Mouse (Mus musculus): ENCODE measurements around the gene Clps. TPM values are rescaled to one million over a fixed set of nuclear protein-coding genes. Genes with fewer than 3 reads are reported as not detected.

The Clps gene
- total and polyA plus RNA-seq, 3 experiments: not detected

- H3K9ac ChIP-seq (ENCODE audit: insufficient read depth, low read depth): no peak within 1 kb of the TSS
- no peak within 1 kb of the TSS; the same call in 1 of the 2 replicates for H3K27ac ChIP-seq (ENCODE audit: insufficient read depth, low read depth)
- in situ Hi-C loops (cut with MboI; ENCODE audit: low pct_ligation_motif_present, low pct_unique_long_range_greater_than_20kb, low sequenced_read_pairs): no loop called here
- no peaks in the 10 kb centered on the region for H3K36me3 ChIP-seq (replicated peaks in 1 of 2; ENCODE audit: control insufficient read depth in 1 of 2, insufficient read depth in 1 of 2, low read length in 1 of 2)
- H3K4me2 ChIP-seq (ENCODE audit: insufficient read depth, low read depth, poor library complexity, severe bottlenecking): no peak within 1 kb of the TSS
- dilution Hi-C loops (cut with MboI; ENCODE audit: extremely low pct_ligation_motif_present, extremely low pct_unique_long_range_greater_than_20kb, low sequenced_read_pairs): no loop called here
- H3K4me1 ChIP-seq (ENCODE audit: control insufficient read depth in 1 of 2, insufficient read depth in 2 of 2): peaks cover 0 to 2% of the 10 kb centered on the region in 2 experiments; a peak in 1 of 4 replicates
- TF ChIP-seq UBTF (IDR thresholded peaks at IDR 0.05; ENCODE audit: low read depth, low read length) (no peak), RAD21 (IDR thresholded peaks at IDR 0.05; ENCODE audit: low read depth, low read length) (no peak), GABPA (IDR thresholded peaks at IDR 0.05; ENCODE audit: insufficient replicate concordance, low read depth, low read length) (no peak), E2F4 (IDR thresholded peaks at IDR 0.05; ENCODE audit: insufficient replicate concordance, low read depth, low read length) (no peak), SMC3 (IDR thresholded peaks at IDR 0.05; ENCODE audit: low read depth, low read length) (no peak), USF2 (conservative IDR thresholded peaks at IDR 0.05; ENCODE audit: low read depth, low read length) (no peak), MYC (IDR thresholded peaks at IDR 0.05; ENCODE audit: low read depth, low read length) (no peak), NRF1 (IDR thresholded peaks at IDR 0.05; ENCODE audit: low read depth, low read length) (no peak), POLR2A (IDR thresholded peaks at IDR 0.05; ENCODE audit: low read depth, low read length) (no peak), SIN3A (IDR thresholded peaks at IDR 0.05; ENCODE audit: low read length) (no peak), CTCF (conservative IDR thresholded peaks at IDR 0.05 in 1 of 2, IDR thresholded peaks at IDR 0.05 in 1 of 2; ENCODE audit: low read depth in 2 of 2, low read length in 2 of 2) (no peak), POLR2AphosphoS2 (IDR thresholded peaks at IDR 0.05; ENCODE audit: low read depth, low read length) (no peak), NELFE (IDR thresholded peaks at IDR 0.05; ENCODE audit: low read depth, low read length) (no peak), CHD1 (IDR thresholded peaks at IDR 0.05; ENCODE audit: low read depth, low read length) (no peak), ZKSCAN1 (IDR thresholded peaks at IDR 0.05; ENCODE audit: borderline replicate concordance, low read depth, low read length) (no peak), PAX5 (IDR thresholded peaks at IDR 0.05; ENCODE audit: low read length) (no peak)
- H3K79me2 ChIP-seq (replicated peaks; ENCODE audit: control insufficient read depth, extremely low read depth, insufficient read depth, poor library complexity, severe bottlenecking): no peaks in the 10 kb centered on the region
- no peak within 1 kb of the TSS for H3K4me3 ChIP-seq (replicated peaks in 1 of 3; ENCODE audit: low read depth in 2 of 3, low read length in 2 of 3, poor library complexity in 1 of 3)
- peaks cover 46% of the 10 kb centered on the region for H3K27me3 ChIP-seq (replicated peaks)
- H3K9me3 ChIP-seq (replicated peaks; ENCODE audit: low read length): peaks cover 3% of the 10 kb centered on the region
- no peak for DNase-seq (ENCODE audit: extremely low read depth)
Observed at GRCm38 (mm10) chr17:28549111-28549510, 11.5 kb downstream of the Clps start, which contains the start of gene Clpsl2. Clpsl2 (plus strand) TSS chr17:28549411.

GRCm38 (mm10) chr17:28548550-28548949 is 12.0 kb downstream of the Clps start:
- H3K9ac ChIP-seq (ENCODE audit: insufficient read depth, low read depth): no peak overlapping the region
- in situ Hi-C loops (cut with MboI; ENCODE audit: low pct_ligation_motif_present, low pct_unique_long_range_greater_than_20kb, low sequenced_read_pairs): no loop called here
- no peak overlapping the region for H3K27ac ChIP-seq (ENCODE audit: insufficient read depth, low read depth)
- DNase-seq (ENCODE audit: extremely low read depth): no peak
- H3K4me2 ChIP-seq (ENCODE audit: insufficient read depth, low read depth, poor library complexity, severe bottlenecking): no peak overlapping the region
- no peaks in the 10 kb centered on the region for H3K79me2 ChIP-seq (replicated peaks; ENCODE audit: control insufficient read depth, extremely low read depth, insufficient read depth, poor library complexity, severe bottlenecking)
- H3K9me3 ChIP-seq (replicated peaks; ENCODE audit: low read length): peaks cover 3% of the 10 kb centered on the region
- peaks cover 0 to 2% of the 10 kb centered on the region in 2 experiments; a peak in 1 of 4 replicates for H3K4me1 ChIP-seq (ENCODE audit: control insufficient read depth in 1 of 2, insufficient read depth in 2 of 2)
- TF ChIP-seq NELFE (IDR thresholded peaks at IDR 0.05; ENCODE audit: low read depth, low read length) (no peak), MEF2A (IDR thresholded peaks at IDR 0.05; ENCODE audit: borderline replicate concordance, low read depth, low read length) (no peak), ZC3H11A (IDR thresholded peaks at IDR 0.05; ENCODE audit: low read depth, low read length) (no peak), MAZ (IDR thresholded peaks at IDR 0.05; ENCODE audit: low read depth, low read length) (no peak), NRF1 (IDR thresholded peaks at IDR 0.05; ENCODE audit: low read depth, low read length) (no peak), SIN3A (IDR thresholded peaks at IDR 0.05; ENCODE audit: low read length) (no peak), BHLHE40 (IDR thresholded peaks at IDR 0.05; ENCODE audit: low read depth, low read length) (no peak), ZNF384 (IDR thresholded peaks at IDR 0.05; ENCODE audit: low read depth, low read length) (no peak), JUND (conservative IDR thresholded peaks at IDR 0.05; ENCODE audit: low read depth, low read length) (no peak), TBP (conservative IDR thresholded peaks at IDR 0.05; ENCODE audit: low read depth, low read length) (no peak), MXI1 (IDR thresholded peaks at IDR 0.05; ENCODE audit: low read depth, low read length) (no peak), USF1 (IDR thresholded peaks at IDR 0.05; ENCODE audit: low read depth, low read length) (no peak), HCFC1 (IDR thresholded peaks at IDR 0.05; ENCODE audit: low read depth, low read length) (no peak), MAX (IDR thresholded peaks at IDR 0.05; ENCODE audit: low read length) (no peak), TCF12 (IDR thresholded peaks at IDR 0.05; ENCODE audit: low read depth, low read length) (no peak), EP300 (IDR thresholded peaks at IDR 0.05; ENCODE audit: low read length) (no peak), POLR2A (IDR thresholded peaks at IDR 0.05; ENCODE audit: low read depth, low read length) (no peak), MYC (IDR thresholded peaks at IDR 0.05; ENCODE audit: low read depth, low read length) (no peak)
- no peak overlapping the region for H3K4me3 ChIP-seq (replicated peaks in 1 of 3; ENCODE audit: low read depth in 2 of 3, low read length in 2 of 3, poor library complexity in 1 of 3)
- no peaks in the 10 kb centered on the region for H3K36me3 ChIP-seq (replicated peaks in 1 of 2; ENCODE audit: control insufficient read depth in 1 of 2, insufficient read depth in 1 of 2, low read length in 1 of 2)
- dilution Hi-C loops (cut with MboI; ENCODE audit: extremely low pct_ligation_motif_present, extremely low pct_unique_long_range_greater_than_20kb, low sequenced_read_pairs): no loop called here
- H3K27me3 ChIP-seq (replicated peaks): peaks cover 46% of the 10 kb centered on the region
